Mouse (Mus musculus) CD4-positive, CD25-positive, alpha-beta regulatory T cell, adult 4 months (primary cell): ENCODE data around the gene Fars2. TPM values are rescaled to one million over a fixed set of nuclear protein-coding genes. Genes with fewer than 3 reads are reported as not detected.

ENCODE experiments used
- ATAC-seq: one replicate; pipeline ENCODE4 v1.8.0; 2017
- polyA plus RNA-seq, 2 experiments: library from polyadenylated mRNA; unstranded; fragments of 100-300 nt; shearing (Covaris generic); gene quantifications; one replicate each; pipeline ENCODE4 v1.2.1; 2017

The Fars2 gene
- polyA plus RNA-seq, 2 experiments from 2014 or later = 37.6 to 44.7 TPM

DNA sequence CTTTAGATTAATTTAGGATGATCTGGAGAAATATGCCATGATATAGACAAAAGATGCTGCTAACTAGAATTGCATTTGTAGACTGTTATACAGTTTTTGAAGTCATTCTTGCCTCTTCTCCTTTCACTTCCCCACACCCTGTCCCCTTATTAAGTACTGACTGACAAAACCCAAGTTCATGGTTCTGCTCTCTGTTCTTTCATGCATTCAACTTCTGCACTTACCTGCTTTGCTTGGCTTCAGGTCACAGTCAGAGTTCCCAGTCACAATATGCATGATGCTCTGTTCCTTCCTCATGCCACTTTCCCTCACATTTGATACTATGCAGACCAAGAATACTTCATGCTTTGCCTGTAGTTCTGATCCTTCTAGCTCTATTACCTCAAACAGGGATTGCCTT is 105.5 kb downstream of the Fars2 start:
- no peak for ATAC-seq

DNA sequence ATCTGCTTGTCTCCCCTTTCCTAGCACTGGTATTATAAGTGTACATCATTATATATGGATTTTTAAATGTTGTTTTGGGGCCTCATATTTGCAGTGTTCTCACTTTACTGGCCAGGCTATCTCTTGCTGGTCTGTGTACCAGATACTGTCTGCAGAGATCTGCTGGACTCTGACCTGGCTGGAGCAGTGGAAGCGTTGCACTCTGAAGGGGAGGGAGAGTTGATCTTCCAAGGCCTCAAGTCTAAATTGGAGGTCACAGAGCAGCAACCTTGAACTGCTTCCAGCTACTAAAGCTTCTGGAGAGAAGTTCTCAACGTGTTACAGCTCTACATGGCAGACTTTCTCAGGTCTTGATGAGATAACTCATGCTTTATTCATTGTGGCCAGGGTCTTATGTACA is 107.2 kb downstream of the Fars2 start:
- no peak for ATAC-seq

DNA sequence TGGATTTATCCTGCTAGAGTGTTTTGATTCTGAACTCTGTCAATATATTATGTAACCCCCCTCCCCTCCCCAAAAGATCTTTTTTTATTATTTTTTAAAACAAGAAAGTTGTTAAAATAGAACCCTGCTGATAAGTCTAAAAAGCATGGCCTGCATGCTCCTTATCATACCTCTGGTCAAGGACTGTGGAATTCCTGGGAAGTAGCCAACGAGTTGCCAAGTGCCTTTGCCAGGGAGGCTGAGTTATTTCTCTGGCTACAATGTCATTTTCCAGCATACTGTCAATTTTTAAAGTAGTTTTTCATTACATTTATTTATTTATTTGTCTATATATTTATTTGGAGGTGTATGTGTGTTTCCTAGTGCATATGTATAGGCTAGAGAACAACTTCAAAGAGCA is 125.0 kb downstream of the Fars2 start:
- no peak for ATAC-seq

DNA sequence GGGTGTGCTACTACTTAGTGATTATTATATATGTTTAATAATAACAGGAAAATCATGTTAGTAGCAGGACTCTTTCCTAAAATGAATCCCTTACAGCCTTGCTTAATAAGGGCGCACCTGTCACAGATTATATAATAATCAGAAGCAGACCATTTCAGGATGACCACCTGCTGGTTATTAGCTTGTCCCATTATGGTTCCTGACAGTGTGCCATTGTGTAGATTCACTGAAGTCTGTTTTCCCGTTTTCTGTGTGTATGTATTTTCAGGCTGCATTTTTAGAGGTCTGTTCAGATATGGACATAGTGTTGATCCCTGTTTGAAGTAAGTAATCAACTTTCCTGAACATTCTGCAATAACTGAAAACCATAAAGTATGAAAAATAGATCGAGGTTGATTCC is 136.7 kb downstream of the Fars2 start:
- ATAC-seq = no peak

DNA sequence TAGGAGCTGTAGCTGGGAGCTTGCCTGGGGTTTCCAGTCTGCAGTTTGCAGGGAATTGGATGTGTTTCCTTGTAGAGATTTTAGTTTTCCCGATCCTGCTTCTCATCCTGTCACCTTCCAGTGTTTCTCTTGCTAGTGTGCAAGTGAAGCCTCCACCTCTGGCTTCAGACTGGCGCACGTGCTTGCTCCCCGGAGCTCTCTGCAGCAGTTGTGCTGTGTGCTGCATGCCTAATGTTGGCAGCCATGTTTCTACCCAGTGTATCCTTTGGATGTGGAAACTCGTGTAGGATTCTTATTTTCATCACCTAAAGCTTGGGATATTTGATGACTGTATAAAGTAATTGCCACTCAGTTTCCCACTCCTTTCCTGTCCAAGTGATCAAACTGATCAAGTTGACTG is 140.0 kb downstream of the Fars2 start:
- ATAC-seq = no peak

DNA sequence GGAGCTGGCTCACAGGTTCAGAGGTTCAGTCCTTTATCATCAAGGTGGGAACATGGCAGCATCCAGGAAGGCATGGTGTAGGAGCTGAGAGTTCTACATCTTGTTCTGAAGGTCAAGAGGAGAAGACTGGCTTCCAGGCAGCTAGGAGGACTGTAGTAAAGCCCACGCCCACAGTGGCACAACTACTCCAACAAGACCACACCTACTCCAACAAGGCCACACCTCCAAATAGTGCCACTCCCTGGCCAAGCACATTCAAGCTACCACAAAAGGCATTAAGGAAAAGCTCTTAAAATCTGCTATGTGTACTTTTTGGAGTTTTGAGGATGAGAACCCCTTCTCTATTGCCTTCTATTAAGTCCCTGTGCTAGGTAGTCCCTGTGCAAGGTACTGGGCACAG is 142.5 kb downstream of the Fars2 start:
- ATAC-seq = no peak

DNA sequence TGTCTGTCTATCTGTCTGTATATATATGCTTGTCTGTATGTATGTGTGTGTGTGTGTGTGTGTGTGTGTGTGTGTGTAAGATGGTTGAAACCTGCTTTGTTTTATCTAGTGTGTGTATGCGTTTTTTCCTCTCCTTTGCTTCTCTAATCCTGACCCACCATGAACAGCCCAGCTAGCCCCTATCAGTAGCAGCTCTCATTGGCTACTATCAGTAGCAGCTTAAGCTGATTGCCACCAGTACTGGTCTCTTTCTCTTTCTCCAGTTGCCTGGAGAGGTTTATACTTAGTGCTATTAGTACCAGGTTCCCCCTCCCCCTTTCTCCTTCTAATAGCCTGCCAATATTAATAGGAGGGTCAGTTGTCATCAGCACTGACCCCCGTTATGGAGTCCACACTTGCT is 144.1 kb downstream of the Fars2 start:
- no peak for ATAC-seq

DNA sequence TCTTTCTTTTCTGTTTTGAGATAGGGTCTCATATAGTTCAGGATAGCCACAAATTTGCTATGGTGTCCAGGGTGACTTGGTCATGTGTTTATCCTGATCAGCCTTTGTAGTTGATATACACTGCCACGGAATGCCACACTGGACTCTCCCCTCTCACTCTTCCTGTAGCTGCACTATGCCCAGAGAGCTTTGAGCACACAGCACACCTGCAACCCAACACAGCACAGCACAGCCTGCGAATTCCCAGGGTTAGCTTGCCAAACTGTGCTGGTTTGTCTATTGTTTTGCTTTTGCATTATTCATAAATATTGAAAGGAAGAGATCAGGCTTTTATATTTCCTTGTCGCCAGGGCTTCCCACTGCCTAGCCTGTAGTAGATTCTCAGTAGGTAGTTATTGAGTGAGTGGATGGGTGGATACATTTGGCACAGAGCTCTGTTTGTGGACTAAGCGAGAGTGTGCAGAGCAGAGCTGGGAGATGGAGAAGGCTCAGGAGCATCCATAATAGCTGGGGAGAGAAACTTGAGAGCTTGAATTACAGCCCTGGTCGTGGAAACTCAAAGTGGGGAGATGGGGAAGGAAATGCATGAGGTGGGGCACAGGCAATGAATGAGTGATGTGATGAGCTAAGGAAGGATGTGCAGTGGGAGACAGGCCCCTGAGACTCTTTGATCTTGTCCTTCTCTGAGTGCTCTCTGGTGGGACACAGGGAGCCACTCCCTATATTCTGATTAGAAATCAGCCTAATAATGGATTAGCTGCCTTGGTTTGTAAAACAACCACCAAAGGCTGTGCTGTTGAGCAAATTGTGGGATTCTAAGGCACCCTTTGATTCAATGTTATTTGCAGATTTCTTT is 146.3 kb downstream of the Fars2 start:
- ATAC-seq = no peak

DNA sequence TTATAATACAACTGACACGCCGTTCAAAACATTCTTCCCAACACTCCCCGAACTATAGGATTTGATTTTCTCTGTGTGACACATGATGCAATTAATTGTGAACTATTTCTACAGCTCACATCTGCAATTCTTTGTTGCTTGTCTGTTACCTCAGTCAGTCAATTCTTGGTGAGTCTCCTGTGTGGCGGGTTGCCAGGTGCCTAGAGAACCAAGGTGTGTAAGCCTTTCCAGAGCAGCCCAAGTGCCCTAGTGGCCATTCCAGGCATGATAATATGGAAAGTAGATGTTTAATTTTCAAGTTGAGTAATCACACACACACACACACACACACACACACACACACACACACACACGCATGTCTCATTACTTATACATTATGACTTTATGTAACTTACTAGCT is 147.2 kb downstream of the Fars2 start:
- ATAC-seq = no peak

DNA sequence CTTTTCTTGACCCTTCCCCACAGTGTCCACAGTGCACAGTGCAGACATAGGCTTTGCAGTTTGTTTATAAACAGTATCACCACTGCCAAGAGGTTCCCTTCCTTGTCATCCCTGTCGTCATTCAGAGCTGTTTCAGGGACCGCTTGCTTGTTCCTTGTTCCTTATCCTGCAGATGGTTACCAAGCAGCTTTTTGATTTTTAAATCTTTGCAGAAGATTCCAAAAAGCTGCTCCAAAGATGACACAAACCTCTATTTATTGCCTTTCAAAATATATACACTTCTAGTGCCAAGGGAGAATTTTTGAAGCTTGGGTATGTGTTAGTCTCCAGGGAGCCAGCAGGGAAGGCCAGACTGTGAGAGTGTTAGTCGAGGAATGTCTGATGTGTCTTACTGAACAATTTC is 148.1 kb downstream of the Fars2 start:
- ATAC-seq = no peak

DNA sequence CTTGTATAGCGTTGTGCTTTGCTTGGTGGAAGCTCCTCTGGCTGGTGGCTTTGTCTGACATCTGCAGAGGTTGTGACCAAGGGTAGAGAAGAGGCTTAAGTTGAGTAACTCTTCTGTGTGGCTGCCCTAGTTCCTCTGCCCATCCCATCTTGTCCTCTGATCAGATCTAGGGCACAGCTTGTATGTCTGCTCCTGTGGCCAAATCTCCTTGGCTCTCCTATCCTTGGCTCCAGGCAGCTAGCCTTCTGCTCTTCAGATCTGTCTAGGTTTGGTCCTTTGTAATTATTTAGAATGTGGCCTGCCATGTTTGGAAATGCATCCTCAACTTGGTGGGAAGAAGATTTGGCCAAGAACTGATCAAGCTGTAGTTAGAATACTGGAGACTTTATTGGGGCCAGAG is 150.2 kb downstream of the Fars2 start:
- ATAC-seq = no peak

DNA sequence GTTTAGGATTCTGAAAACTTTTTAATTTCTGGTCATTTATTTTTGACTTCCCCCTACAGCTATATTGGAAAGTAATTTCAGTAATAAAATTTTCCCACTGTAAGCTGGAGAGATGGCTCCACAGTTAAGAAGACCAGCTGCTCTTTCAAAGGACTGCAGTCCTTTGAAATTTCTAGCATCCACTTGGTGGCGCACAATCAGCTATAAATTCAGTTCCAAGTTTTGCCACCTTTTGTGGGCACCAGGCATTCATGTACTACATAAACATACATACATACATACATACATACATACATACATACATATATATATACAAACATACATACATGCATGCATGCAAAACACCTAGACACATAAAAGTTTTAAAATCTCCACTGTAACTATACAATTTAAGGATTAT is 153.7 kb downstream of the Fars2 start:
- ATAC-seq = no peak

DNA sequence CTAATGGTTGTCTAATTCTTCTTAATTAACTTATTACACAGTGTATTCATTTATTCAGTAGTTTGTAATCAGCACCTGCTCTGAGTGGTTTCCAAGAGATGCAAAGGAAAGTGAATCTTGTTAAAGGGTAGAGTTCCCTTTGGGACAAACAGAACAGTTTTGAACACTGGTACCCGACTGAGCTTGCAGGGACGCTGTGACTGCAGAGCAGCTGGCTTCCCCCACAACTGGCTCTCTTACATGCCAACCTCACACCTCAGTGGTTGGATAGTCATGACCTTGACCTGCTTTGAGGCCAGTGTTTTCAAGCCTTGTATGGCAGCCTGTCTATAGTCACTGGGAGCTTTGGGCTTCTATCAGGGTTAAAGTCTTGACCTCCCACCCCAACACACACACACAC is 156.3 kb downstream of the Fars2 start:
- no peak for ATAC-seq

DNA sequence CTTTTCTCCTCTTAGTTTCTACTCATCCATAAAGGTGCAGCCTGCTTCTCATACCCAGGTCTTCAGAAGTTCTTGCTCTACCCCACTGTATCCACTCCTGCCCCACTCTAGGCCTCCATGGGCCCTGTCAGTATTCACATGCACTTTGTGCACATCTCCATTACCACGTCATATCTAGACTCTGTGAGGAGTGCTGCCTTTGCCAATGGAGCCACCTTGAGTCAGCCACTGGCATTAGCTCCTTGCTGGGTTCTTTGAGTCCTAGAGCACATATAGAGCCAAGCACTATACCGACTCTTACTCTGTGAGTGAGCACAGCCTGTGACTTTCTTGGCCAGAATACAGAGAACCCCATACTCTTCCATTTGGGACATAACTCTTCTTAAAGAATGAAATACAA is 159.0 kb downstream of the Fars2 start:
- no peak for ATAC-seq

DNA sequence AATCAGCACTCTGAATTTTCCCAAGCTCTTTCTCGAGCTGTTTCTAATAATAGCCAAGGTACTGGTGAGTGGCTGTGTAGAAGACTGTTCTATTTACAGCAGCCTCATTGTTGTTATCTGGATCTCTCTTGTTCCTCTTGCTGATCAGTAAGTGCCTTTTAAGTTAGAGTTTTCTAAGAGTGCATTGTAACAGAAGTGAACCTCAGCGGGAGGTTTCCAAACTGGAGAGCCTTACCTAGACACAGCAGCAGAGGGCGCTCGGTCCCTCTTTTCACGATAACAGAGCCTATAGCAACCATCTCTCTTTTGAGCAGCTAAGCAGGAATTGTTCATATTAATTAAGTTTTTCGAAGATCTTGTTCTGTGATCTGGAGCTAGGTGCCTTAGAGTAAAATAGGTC is 164.8 kb downstream of the Fars2 start:
- ATAC-seq = peak; percentile 89

DNA sequence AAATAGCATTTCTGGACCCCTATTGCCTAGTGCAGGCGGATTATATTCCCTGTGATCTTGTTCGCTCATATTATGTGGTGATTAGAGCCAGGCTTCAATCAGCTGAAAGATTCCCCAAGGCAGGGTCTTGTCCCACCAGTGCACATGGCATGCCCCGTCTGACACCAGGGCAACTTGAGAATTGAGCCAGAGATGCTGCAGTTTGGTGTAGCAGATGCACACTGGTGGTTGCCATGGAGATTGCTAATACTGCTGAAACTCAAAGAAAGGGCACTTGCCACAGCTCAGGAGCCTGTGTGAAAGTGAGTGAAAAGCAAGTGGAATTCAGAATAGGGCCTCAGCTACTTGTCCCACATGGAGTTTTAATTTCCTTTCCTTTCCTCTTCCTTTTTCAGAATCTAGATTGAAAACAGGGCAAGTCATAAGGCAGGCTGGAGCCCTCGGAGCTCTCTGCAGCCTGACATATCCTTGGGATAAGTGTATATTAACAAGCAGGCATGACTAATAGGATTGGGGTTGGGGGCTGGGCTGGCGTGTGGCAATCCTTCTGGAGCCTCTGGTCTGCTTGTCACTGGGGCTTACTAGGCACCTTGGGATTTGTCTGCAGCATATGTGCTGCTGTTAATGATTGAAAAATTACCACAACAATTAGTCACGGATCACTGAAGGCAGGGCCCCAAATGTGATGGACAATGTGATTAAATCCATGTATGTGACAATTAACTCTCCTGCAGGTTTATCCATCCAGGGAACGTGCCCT is 165.8 kb downstream of the Fars2 start:
- ATAC-seq = no peak

DNA sequence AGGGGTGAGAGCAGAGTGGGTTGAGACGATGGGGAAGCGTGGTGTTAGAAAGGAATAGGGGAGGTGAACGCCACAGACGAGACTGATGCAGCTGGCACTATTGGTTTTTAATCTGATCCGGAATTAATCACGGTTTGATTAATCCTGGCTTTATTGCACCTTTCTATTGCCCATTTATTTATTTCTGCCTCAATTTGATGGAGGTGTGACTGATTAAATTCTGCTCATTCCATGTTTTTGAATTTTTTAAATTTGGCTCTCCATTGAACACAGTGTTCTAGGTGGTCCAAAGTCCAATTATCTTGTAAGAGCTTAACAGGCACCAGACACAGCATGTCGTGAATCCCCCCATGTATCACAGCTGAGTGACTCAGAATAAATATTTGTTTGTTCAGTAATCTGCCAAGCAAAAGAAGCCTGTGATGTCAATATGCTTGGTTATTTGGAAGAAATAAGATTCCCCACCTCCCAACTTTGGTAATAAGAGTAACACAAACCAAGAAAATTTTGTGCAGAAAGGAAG is 166.4 kb downstream of the Fars2 start:
- ATAC-seq = no peak

DNA sequence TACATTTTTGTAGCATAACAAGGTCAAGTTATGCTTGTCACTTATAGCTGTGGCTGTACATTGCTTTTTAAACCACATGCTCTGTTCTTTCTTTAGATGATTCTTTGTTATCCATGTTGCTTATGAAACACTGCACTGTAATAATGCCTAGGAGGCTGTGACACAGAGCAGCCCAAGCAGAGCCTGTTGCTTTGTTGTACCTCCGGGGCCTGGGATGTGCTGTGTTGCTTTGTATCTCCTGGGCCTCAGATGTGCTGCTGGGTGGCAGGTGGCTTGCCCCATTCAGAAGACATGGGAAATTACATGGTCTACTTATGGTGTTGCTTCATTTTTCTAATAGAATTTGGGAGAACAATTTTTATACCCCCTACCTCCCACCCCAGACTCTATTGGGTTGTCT is 166.9 kb downstream of the Fars2 start:
- ATAC-seq = no peak

DNA sequence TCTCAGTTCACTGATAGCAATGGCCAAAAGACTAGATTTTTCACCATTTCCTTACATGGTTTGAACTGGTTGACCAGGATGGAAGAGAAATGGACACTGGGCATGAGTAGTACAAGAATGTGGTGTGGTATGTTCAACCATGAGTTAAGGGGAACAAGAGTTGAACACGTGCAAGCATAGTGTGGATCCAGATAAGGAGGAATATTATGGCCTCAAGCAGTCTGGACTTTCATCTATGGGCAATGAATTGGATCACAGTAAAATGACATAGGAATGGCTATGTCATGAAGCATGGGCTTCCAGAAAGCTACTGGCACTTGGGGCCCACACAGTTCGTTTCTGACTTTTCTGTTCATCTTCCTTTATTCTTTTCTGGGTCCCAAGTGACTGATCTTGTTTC is 168.0 kb downstream of the Fars2 start:
- no peak for ATAC-seq

DNA sequence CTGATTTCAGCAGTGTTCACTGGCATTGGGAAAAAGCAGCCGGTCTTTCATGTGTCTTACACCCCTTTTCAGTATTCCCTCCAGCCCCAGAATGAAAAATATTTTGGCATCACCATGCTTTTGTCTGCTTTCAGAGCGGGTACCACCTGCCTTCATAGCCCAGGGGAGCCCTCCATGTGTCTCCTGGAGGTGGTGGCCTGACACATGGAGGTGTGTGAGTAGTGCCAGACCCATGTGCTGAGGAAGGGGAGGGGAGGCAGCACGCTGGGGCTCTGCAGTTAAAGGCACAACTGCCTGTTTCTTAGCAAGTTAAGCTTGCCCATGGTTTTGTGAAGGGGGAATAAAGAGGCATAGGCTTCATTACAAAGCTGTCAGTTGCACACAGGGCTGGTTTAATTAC is 176.3 kb downstream of the Fars2 start:
- no peak for ATAC-seq

DNA sequence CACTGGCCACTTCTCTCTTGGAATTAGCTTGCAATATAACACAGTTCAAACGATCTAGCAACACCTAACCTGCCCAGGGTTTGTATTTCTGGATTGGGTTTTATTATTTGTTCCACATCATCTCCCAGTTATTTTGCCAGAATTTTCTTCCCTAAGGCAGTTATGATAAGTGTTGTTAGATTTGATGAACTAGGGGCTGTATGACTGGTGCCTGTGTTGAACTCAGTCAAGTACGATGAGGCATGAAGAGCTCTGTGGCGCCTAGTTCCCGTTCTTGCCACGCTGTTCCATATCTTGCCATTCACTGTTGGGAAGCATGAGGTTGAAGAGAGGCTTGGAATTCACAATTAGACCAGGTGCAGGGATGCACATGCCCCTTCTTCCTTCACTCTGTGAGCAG is 177.3 kb downstream of the Fars2 start:
- no peak for ATAC-seq

DNA sequence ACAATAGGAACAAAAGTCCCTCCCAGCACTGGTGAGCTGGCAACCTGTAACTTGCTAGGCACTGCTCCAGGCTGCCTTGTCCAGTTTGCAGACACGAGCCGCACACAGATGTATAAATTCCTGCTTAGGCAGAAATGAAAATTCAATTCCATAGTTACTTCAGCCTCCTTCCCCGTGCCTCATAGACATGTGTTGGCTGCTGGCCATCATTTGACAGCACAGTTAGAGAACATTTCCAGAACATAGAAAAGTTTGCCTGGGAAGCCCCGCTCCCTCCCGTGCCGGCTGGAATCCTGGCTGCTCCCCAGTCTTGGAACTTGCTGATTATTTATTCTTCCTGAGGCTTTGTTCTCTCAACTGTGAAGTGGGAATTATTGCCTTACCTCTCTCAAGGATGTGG is 178.6 kb downstream of the Fars2 start:
- ATAC-seq = no peak

DNA sequence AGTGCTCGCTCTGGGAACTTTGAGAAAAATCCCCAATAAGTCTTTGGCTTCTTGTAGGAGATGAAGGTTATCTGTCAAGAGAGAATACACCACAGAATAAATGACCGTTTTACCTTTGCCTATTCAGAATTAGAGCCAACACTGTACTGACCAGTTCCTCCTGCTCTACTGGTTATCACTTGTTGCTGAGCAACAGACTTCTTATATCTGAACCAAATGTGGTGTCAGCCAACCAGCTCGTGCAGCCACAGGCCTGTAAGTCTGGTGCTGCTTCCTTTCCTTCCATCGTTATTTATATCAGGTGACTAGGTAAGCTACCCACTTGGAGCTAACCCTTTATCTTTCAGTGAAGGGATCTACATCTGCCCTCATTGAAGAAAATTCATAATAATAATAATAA is 179.4 kb downstream of the Fars2 start:
- no peak for ATAC-seq
